Mouse (Mus musculus): ENCODE measurements around the gene Lama4. TPM values are rescaled to one million over a fixed set of nuclear protein-coding genes. Genes with fewer than 3 reads are reported as not detected.

Gene Lama4
- polyA plus RNA-seq, 1 experiment = not detected

GRCm38 (mm10) chr10:39096981-39097380, 131.7 kb downstream of the Lama4 start:
- Histone ChIP-seq H3K4me3 (replicated peaks) (no peak overlapping the region), H3K27me3 (replicated peaks) (no peaks in the 10 kb centered on the region), H3K4me1 (no peaks in the 10 kb centered on the region), H3K9me3 (no peaks in the 10 kb centered on the region), H3K36me3 (replicated peaks; ENCODE audit: low read length) (no peaks in the 10 kb centered on the region)
- TF ChIP-seq GATA1 (IDR thresholded peaks at IDR 0.05; ENCODE audit: borderline replicate concordance, low read length) (no peak), FLI1 (IDR thresholded peaks at IDR 0.05; ENCODE audit: low read length) (no peak)

GRCm38 (mm10) chr10:39098746-39099145, 133.4 kb downstream of the Lama4 start:
- Histone ChIP-seq H3K4me3 (replicated peaks) (no peak overlapping the region), H3K36me3 (replicated peaks; ENCODE audit: low read length) (no peaks in the 10 kb centered on the region), H3K4me1 (no peaks in the 10 kb centered on the region), H3K9me3 (peaks cover 4% of the 10 kb centered on the region; the same call in 1 of the 2 replicates), H3K27me3 (replicated peaks) (no peaks in the 10 kb centered on the region)
- TF ChIP-seq GATA1 (IDR thresholded peaks at IDR 0.05; ENCODE audit: borderline replicate concordance, low read length) (no peak), FLI1 (IDR thresholded peaks at IDR 0.05; ENCODE audit: low read length) (no peak)

GRCm38 (mm10) chr10:39104803-39105449, 139.6 kb downstream of the Lama4 start:
- Histone ChIP-seq H3K4me1 (peaks cover 9% of the 10 kb centered on the region), H3K9me3 (peaks cover 4% of the 10 kb centered on the region; the same call in 1 of the 2 replicates), H3K27me3 (replicated peaks) (no peaks in the 10 kb centered on the region), H3K36me3 (replicated peaks; ENCODE audit: low read length) (no peaks in the 10 kb centered on the region), H3K4me3 (replicated peaks) (no peak overlapping the region)
- no peak for TF ChIP-seq GATA1 (IDR thresholded peaks at IDR 0.05; ENCODE audit: borderline replicate concordance, low read length)
- no peak for TF ChIP-seq FLI1 (IDR thresholded peaks at IDR 0.05; ENCODE audit: low read length)

GRCm38 (mm10) chr10:39106413-39106812, 141.1 kb downstream of the Lama4 start:
- Histone ChIP-seq H3K27me3 (replicated peaks) (no peaks in the 10 kb centered on the region), H3K36me3 (replicated peaks; ENCODE audit: low read length) (no peaks in the 10 kb centered on the region), H3K9me3 (peaks cover 4% of the 10 kb centered on the region; the same call in 1 of the 2 replicates), H3K4me3 (replicated peaks) (no peak overlapping the region), H3K4me1 (peaks cover 9% of the 10 kb centered on the region)
- no peak for TF ChIP-seq FLI1 (IDR thresholded peaks at IDR 0.05; ENCODE audit: low read length)

- Histone ChIP-seq H3K36me3 (replicated peaks; ENCODE audit: low read length) (no peaks in the 10 kb centered on the region), H3K27me3 (replicated peaks) (no peaks in the 10 kb centered on the region), H3K9me3 (peaks cover 4% of the 10 kb centered on the region; the same call in 1 of the 2 replicates), H3K4me1 (peaks cover 9% of the 10 kb centered on the region), H3K4me3 (replicated peaks) (no peak overlapping the region)
- TF ChIP-seq FLI1 (IDR thresholded peaks at IDR 0.05; ENCODE audit: low read length) (no peak), GATA1 (IDR thresholded peaks at IDR 0.05; ENCODE audit: borderline replicate concordance, low read length) (no peak)
Measured at GRCm38 (mm10) chr10:39106935-39107334, 141.6 kb downstream of the Lama4 start.

- Histone ChIP-seq H3K36me3 (replicated peaks; ENCODE audit: low read length) (no peaks in the 10 kb centered on the region), H3K4me3 (replicated peaks) (peak overlapping the region; percentile 42), H3K9me3 (no peaks in the 10 kb centered on the region), H3K27me3 (replicated peaks) (peaks cover 2% of the 10 kb centered on the region), H3K4me1 (peaks cover 9% of the 10 kb centered on the region)
- TF ChIP-seq FLI1 (IDR thresholded peaks at IDR 0.05; ENCODE audit: low read length) (no peak), GATA1 (IDR thresholded peaks at IDR 0.05; ENCODE audit: borderline replicate concordance, low read length) (no peak)
Measured at GRCm38 (mm10) chr10:39108837-39109488, 143.6 kb downstream of the Lama4 start.

- no peak for TF ChIP-seq GATA1 (IDR thresholded peaks at IDR 0.05; ENCODE audit: borderline replicate concordance, low read length)
- no peak for TF ChIP-seq FLI1 (IDR thresholded peaks at IDR 0.05; ENCODE audit: low read length)
- Histone ChIP-seq H3K4me1 (peaks cover 9% of the 10 kb centered on the region), H3K4me3 (replicated peaks) (no peak overlapping the region), H3K9me3 (no peaks in the 10 kb centered on the region), H3K36me3 (replicated peaks; ENCODE audit: low read length) (no peaks in the 10 kb centered on the region), H3K27me3 (replicated peaks) (peaks cover 4% of the 10 kb centered on the region)
Measured at GRCm38 (mm10) chr10:39109489-39109874, 144.2 kb downstream of the Lama4 start.

GRCm38 (mm10) chr10:39121412-39121811, 156.1 kb downstream of the Lama4 start:
- Histone ChIP-seq H3K4me1 (peaks cover 8% of the 10 kb centered on the region; the same call in 1 of the 2 replicates), H3K27me3 (replicated peaks) (no peaks in the 10 kb centered on the region), H3K36me3 (replicated peaks; ENCODE audit: low read length) (no peaks in the 10 kb centered on the region), H3K9me3 (no peaks in the 10 kb centered on the region), H3K4me3 (replicated peaks) (no peak overlapping the region)
- TF ChIP-seq FLI1 (IDR thresholded peaks at IDR 0.05; ENCODE audit: low read length) = no peak
- TF ChIP-seq GATA1 (IDR thresholded peaks at IDR 0.05; ENCODE audit: borderline replicate concordance, low read length) = no peak

GRCm38 (mm10) chr10:39133462-39134310, 168.4 kb downstream of the Lama4 start, which contains the start of the genes Fam229b and Tube1:
Gene Fam229b, minus strand, starts transcription at chr10:39133914.
Gene Tube1, plus strand, starts transcription at chr10:39133976.
- peak within 1 kb of the TSS; percentile 99 for H3K4me3 ChIP-seq (replicated peaks)
- peaks cover 20% of the 10 kb centered on the region for H3K4me1 ChIP-seq
- H3K9me3 ChIP-seq = no peaks in the 10 kb centered on the region
- H3K36me3 ChIP-seq (replicated peaks; ENCODE audit: low read length) = peaks cover 22% of the 10 kb centered on the region
- no peaks in the 10 kb centered on the region for H3K27me3 ChIP-seq (replicated peaks)
- TF ChIP-seq GATA1 (IDR thresholded peaks at IDR 0.05; ENCODE audit: borderline replicate concordance, low read length) = no peak
- no peak for TF ChIP-seq FLI1 (IDR thresholded peaks at IDR 0.05; ENCODE audit: low read length)

All from megakaryocyte, embryonic 14.5 days (primary cell).